15 mouse cellular contexts compared by ENCODE assay signal in the genomic region with DNA sequence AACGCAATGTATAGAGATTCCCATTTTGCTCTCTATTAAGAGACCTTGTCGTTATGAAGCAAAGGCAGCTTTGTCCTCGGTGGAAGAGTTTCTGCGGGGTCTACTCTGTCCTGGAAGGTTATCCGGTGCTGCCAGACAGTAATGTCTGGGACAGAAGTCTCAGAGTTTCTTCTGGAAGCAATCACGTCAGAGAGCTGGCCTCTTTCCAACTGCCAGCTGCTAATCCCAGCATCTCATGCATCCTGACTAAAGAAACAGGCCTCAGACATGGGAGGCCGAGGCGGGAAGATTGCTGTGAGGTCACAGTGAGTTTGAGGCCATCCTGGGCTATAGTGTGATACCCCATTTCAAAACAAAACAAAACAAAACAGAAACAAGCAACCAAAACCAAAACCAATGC.
DNase-seq lines count a peak whose midpoint lies in the region.
"Had no signal": no experiment of that assay in that cellular context is flagged by ENCODE, and none has a peak within 500 bp of the region (broad histone marks: within the 10 kb centered on the region; RNA-seq: fewer than 3 reads in every experiment).

No protein-coding gene starts in this region.

- peak; percentile 52 for DNase-seq in kidney, postnatal 10 days
- no peak for DNase-seq in kidney, adult 11 months
- DNase-seq in lung, postnatal 14 days: peak; percentile 46
- DNase-seq in lung, postnatal 25 days (ENCODE audit: low spot score): no peak
- DNase-seq in MN1 (ENCODE audit: low spot score): peak; percentile 12
- peak; percentile 38 for DNase-seq in lung, postnatal 36 days
- no peak for DNase-seq in spleen, postnatal 10 days (ENCODE audit: low spot score in 2 of 2)
- DNase-seq: adrenal gland, postnatal 25 days; cerebellum, adult 2 months; cerebellum, postnatal 36 days; gastrocnemius, postnatal 25 days; heart, adult 2 months; kidney, adult 9 months; liver; thymus, postnatal 14 days had no signal

Comparison
In these comparisons a context has a peak if more than half of its experiments do, and no peak if none do; other contexts are left out.
1. DNase-seq: peak in kidney, postnatal 10 days (single experiment), lung, postnatal 14 days (single experiment), MN1 (single experiment) and lung, postnatal 36 days (single experiment); none in kidney, adult 11 months (single experiment), lung, postnatal 25 days (single experiment) and spleen, postnatal 10 days (0 of 2).